Mouse (Mus musculus): ENCODE results near the gene Mlxip. TPM values are rescaled to one million over a fixed set of nuclear protein-coding genes. Genes with fewer than 3 reads are reported as not detected.

The Mlxip gene
- polyA plus RNA-seq, 1 experiment from 2014 or later = 9.1 TPM

DNA sequence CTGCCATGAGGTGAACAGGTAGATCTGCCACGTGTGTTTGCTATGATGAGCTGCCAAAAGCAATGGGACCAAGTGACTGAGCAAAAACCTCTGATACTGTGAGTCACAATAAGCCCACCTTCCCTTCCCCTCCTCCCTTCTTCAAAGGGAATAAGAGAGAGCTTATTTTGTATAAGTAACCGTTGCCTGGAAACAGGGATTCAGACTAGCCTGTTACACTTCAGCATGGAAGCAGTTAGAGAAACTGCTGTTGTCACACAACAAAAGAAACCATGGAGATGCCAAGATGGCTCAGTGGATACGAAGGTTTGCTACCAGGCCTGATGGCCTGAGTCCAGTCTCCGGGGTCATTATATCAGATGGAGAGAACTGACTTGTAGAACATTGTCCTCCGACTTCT is 79.2 kb downstream of the Mlxip start:
- Histone ChIP-seq H3K4me3 (no peak overlapping the region), H3K36me3 (no peaks in the 10 kb centered on the region), H3K4me2 (no peak overlapping the region), H3K27ac (no peak overlapping the region), H3K4me1 (replicated peaks) (peaks cover 3% of the 10 kb centered on the region; the same call in 1 of the 2 replicates), H3K9ac (no peak overlapping the region), H3K27me3 (no peaks in the 10 kb centered on the region), H3K9me3 (replicated peaks) (no peaks in the 10 kb centered on the region)
- 83% methylated on average over 5 of the region's 5 CpGs for WGBS
- ATAC-seq (replicated peaks; ENCODE audit: insufficient number of reproducible peaks, insufficient read depth, low FRiP score, low read depth) = no peak

DNA sequence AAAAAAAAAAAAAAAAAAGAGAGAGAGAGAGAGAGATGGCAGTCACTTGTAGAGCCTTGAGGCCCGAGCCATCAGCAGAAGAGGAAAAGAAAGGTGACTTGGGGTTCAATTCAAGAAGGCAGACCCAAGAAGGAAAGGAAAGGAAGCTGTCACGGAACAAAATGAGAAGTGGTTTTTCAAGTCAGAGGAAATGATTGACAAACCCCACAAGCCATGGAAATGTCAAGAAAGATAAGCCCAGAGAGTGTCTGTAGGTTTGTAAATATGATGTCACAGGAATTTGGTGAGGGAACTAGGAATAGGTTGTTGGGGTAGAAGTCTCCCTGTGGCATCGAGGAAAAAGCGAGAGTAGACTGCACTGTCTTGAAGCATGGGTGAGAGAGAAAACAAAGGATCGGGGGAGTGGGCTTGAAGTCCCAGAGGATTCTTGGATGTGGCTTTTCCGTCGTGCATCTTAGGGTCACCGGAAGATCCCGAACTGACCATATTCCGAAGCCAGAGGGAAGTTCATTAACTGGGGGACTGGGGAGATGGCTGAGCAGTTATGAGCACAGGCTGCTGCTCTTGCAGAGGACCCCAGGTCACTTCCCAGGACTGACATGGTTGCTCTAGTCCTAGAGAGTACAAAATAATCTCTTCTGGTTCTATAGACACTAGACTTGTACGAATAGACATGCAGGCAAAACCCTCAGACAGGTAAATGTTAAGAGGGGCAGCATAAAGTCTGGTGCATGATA is 93.2 kb downstream of the Mlxip start:
- Histone ChIP-seq H3K36me3 (no peaks in the 10 kb centered on the region), H3K4me1 (replicated peaks) (peaks cover 9% of the 10 kb centered on the region), H3K9ac (no peak overlapping the region), H3K27ac (no peak overlapping the region), H3K4me3 (no peak overlapping the region), H3K4me2 (no peak overlapping the region), H3K27me3 (peaks cover 4% of the 10 kb centered on the region; the same call in 1 of the 2 replicates), H3K9me3 (replicated peaks) (no peaks in the 10 kb centered on the region)
- WGBS = 70% methylated on average over 11 of the region's 11 CpGs
- ATAC-seq (replicated peaks; ENCODE audit: insufficient number of reproducible peaks, insufficient read depth, low FRiP score, low read depth) = no peak

DNA sequence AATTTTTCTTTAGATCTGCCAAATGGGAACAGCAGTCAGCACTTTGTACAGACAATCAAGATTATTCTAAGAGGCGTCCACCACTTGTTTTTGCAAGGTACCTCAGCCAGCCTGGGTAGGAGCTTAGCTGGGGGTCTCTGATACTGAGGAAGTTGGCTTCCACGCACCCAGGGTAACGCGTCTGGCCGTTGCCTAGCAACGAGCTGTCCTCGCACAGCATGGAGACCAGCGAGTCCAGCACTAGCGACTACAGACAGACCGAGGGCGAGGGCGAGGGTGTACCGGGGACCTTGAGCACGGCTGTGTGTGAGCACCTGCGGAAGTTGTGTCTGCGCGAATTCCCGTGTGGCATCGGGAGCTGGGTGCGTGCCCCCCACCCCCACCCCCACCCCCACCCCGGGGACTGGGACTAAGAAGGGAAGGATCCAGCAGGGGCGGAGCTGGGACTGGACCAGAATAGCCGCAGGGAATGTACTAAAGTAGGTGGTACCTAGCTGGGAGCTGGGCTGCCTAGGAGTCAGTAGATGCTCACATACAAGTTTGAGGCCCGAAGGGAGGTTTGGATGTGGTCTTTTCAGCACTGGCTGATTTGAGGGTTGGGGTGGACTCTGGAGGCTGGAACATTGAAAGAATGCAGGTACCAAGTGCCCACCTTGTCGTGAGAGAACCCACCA is 94.7 kb downstream of the Mlxip start, which contains the start of the genes Lrrc43 and Il31:
Gene Lrrc43 (plus strand): TSS at position 194 of the 674 bp plus-strand sequence.
Gene Il31 (minus strand): TSS at position 378 of the 674 bp plus-strand sequence.
- Histone ChIP-seq H3K27ac (no peak within 1 kb of the TSS), H3K4me2 (peak within 1 kb of the TSS; percentile 54), H3K4me1 (replicated peaks) (peaks cover 9% of the 10 kb centered on the region), H3K9ac (no peak within 1 kb of the TSS), H3K4me3 (peak within 1 kb of the TSS; percentile 17), H3K27me3 (peaks cover 4% of the 10 kb centered on the region; the same call in 1 of the 2 replicates), H3K9me3 (replicated peaks) (no peaks in the 10 kb centered on the region), H3K36me3 (no peaks in the 10 kb centered on the region)
- WGBS = 7% methylated on average over 25 of the region's 25 CpGs
- no peak for ATAC-seq (replicated peaks; ENCODE audit: insufficient number of reproducible peaks, insufficient read depth, low FRiP score, low read depth)

DNA sequence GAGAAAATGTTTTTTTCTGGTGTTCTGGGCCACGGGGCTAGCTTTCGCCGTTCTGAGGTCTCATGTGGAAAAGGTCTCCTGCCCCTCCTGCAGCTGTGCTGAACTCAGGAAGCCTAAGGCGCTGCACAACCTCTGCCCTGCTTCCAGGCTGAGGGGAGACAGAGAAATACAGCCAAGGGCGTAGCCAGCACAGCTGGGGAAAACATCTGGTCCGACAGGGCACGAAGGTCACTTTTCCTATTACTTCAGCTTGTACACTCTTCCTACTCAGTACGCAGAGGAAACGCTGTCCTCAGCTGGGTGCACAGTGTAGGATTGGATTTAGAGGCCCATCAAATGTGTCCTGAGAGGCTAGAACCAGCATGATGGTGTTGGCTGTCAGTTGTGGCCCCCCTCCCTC is 95.3 kb downstream of the Mlxip start:
- no peaks in the 10 kb centered on the region for H3K9me3 ChIP-seq (replicated peaks)
- no peak for ATAC-seq (replicated peaks; ENCODE audit: insufficient number of reproducible peaks, insufficient read depth, low FRiP score, low read depth)
- no peak overlapping the region for H3K27ac ChIP-seq
- H3K4me3 ChIP-seq = no peak overlapping the region
- H3K9ac ChIP-seq = no peak overlapping the region
- 58% methylated on average over 9 of the region's 9 CpGs for WGBS
- H3K36me3 ChIP-seq = no peaks in the 10 kb centered on the region
- no peak overlapping the region for H3K4me2 ChIP-seq
- H3K4me1 ChIP-seq (replicated peaks) = peaks cover 9% of the 10 kb centered on the region
- H3K27me3 ChIP-seq = peaks cover 4% of the 10 kb centered on the region; the same call in 1 of the 2 replicates

DNA sequence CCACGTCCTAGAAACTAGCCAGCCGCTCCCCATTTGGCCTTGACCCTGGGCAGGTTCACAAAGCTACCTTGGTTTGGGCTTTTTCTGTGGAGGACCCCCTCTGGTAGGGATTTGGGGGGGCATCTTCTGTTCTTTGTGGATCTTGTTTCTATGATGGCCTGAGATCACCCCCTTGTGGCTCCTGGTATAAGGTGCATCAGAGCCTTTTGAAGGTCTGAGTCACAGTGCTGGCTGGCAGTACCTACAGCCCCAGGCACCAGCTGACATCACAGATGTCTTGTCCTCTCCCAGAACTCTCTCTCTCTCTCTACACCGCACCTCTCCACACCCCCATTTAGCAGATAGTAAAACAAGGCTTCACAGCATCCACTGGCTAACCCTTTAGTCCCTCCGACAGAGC is 105.1 kb downstream of the Mlxip start:
- H3K9ac ChIP-seq = no peak overlapping the region
- no peak overlapping the region for H3K4me3 ChIP-seq
- H3K36me3 ChIP-seq = no peaks in the 10 kb centered on the region
- H3K4me2 ChIP-seq = no peak overlapping the region
- H3K27me3 ChIP-seq = peaks cover 12% of the 10 kb centered on the region
- no peaks in the 10 kb centered on the region for H3K9me3 ChIP-seq (replicated peaks)
- WGBS = 42% methylated on average over 4 of the region's 4 CpGs
- no peak overlapping the region for H3K27ac ChIP-seq
- H3K4me1 ChIP-seq (replicated peaks) = peaks cover 18% of the 10 kb centered on the region
- no peak for ATAC-seq (replicated peaks; ENCODE audit: insufficient number of reproducible peaks, insufficient read depth, low FRiP score, low read depth)

DNA sequence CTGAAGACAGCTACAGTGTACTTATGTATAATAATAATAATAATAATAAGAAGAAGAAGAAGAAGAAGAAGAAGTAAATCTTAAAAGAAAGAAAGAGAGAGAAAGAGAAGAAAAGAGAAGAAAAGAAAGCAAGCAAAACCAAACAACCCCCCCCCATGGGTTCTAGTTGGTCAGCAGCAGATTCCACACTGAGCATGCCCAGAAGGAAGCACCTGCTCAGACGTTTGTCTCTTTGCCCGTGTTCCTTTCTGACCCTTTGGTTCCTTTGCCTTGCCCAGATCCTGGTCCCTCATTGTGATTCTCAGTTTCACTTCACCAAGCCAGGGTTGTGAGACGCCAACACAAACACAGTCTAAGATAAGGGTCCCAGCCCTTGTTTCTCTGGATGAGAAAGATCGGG is 107.4 kb downstream of the Mlxip start:
- ATAC-seq (replicated peaks; ENCODE audit: insufficient number of reproducible peaks, insufficient read depth, low FRiP score, low read depth) = no peak
- no peak overlapping the region for H3K27ac ChIP-seq
- no peak overlapping the region for H3K4me3 ChIP-seq
- H3K4me1 ChIP-seq (replicated peaks) = peaks cover 18% of the 10 kb centered on the region
- no peak overlapping the region for H3K4me2 ChIP-seq
- H3K9me3 ChIP-seq (replicated peaks) = no peaks in the 10 kb centered on the region
- H3K36me3 ChIP-seq = no peaks in the 10 kb centered on the region
- 41% methylated on average over 4 of the region's 4 CpGs for WGBS
- peaks cover 21% of the 10 kb centered on the region for H3K27me3 ChIP-seq
- H3K9ac ChIP-seq = no peak overlapping the region

Other genes starting within 250 kb of the Mlxip start
- gene Psmd9, start 225.4 kb upstream of the Mlxip start, polyA plus RNA-seq (2015; fragmentation: Nextera tagmentation; extraction: Ambion mirVana) = 54.9 and 66.7 TPM in 2 replicates
- gene Hpd, start 212.1 kb upstream of the Mlxip start, polyA plus RNA-seq (2015; fragmentation: Nextera tagmentation; extraction: Ambion mirVana) = 0.37 TPM in 1 of 2 replicates, not detected in the other
- gene Wdr66, start 142.7 kb upstream of the Mlxip start, polyA plus RNA-seq (2015; fragmentation: Nextera tagmentation; extraction: Ambion mirVana) = 2.1 and 3.5 TPM in 2 replicates
- 12.4 and 15.4 TPM in 2 replicates for gene Bcl7a, start 51.0 kb upstream of the Mlxip start, polyA plus RNA-seq (2015; fragmentation: Nextera tagmentation; extraction: Ambion mirVana)
- 0.06 TPM in 2 replicates for gene Lrrc43, start 94.5 kb downstream of the Mlxip start, polyA plus RNA-seq (2015; fragmentation: Nextera tagmentation; extraction: Ambion mirVana)
- gene Il31, start 94.7 kb downstream of the Mlxip start, polyA plus RNA-seq (2015; fragmentation: Nextera tagmentation; extraction: Ambion mirVana) = not detected in 2 replicates
- 0.23 and 0.36 TPM in 2 replicates for gene B3gnt4, start 115.7 kb downstream of the Mlxip start, polyA plus RNA-seq (2015; fragmentation: Nextera tagmentation; extraction: Ambion mirVana)
- gene Diablo, start 129.4 kb downstream of the Mlxip start, polyA plus RNA-seq (2015; fragmentation: Nextera tagmentation; extraction: Ambion mirVana) = 88.4 and 97.6 TPM in 2 replicates
- 0.18 and 2.6 TPM in 2 replicates for gene Gm49027, start 130.7 kb downstream of the Mlxip start, polyA plus RNA-seq (2015; fragmentation: Nextera tagmentation; extraction: Ambion mirVana)
- 17.3 and 21.1 TPM in 2 replicates for gene Vps33a, start 178.2 kb downstream of the Mlxip start, polyA plus RNA-seq (2015; fragmentation: Nextera tagmentation; extraction: Ambion mirVana)